Mouse (Mus musculus) kidney, postnatal 0 days (tissue): Measurements from ENCODE around the gene Zfyve19. TPM values are rescaled to one million over a fixed set of nuclear protein-coding genes. Genes with fewer than 3 reads are reported as not detected.

Experiments used
- ATAC-seq: fragments of 200-750 bp; cut with Nextera tagmentation; replicated peaks from 2 replicates; pipeline ENCODE4 v1.8.0; 2017; ENCODE audit warnings: low read depth, moderate number of reproducible peaks, moderate TSS enrichment, moderate library complexity; ENCODE audit not compliant: low FRiP score
- DNase-seq: peaks from one replicate; pipeline ENCODE4 v3.0.0-alpha.2; 2016; ENCODE audit warnings: low spot score
- H3K27ac ChIP-seq: fragments of 300-500 bp; sonication (generic); 2 replicates; pipeline ENCODE4 v1.5.1; 2014; ENCODE audit warnings: mild to moderate bottlenecking
- H3K27me3 ChIP-seq: fragments of 300-500 bp; sonication (generic); 2 replicates; pipeline ENCODE4 v1.6.1; 2014; ENCODE audit warnings: low read length, mixed read lengths; ENCODE audit not compliant: insufficient read depth
- H3K36me3 ChIP-seq: fragments of 300-500 bp; sonication (generic); 2 replicates; pipeline ENCODE4 v1.6.1; 2014; ENCODE audit warnings: low read length, mixed read lengths; ENCODE audit not compliant: insufficient read depth
- H3K4me1 ChIP-seq: fragments of 300-500 bp; sonication (generic); replicated peaks from 2 replicates; pipeline ENCODE4 v1.6.1; 2014; ENCODE audit warnings: antibody characterized with exemption, low read length, mixed read lengths; ENCODE audit not compliant: insufficient read depth
- H3K4me2 ChIP-seq: fragments of 300-500 bp; sonication (generic); 2 replicates; pipeline ENCODE4 v1.6.1; 2014; ENCODE audit warnings: mild to moderate bottlenecking, low read length, moderate library complexity, mixed read lengths
- H3K4me3 ChIP-seq: fragments of 300-500 bp; sonication (generic); replicated peaks from 2 replicates; pipeline ENCODE4 v1.5.1; 2014; ENCODE audit warnings: low read depth, low read length
- H3K9ac ChIP-seq: fragments of 300-500 bp; sonication (generic); 2 replicates; pipeline ENCODE4 v1.6.1; 2014; ENCODE audit warnings: low read depth, low read length
- H3K9me3 ChIP-seq: fragments of 300-500 bp; sonication (generic); replicated peaks from 2 replicates; pipeline ENCODE4 v1.6.1; 2016; ENCODE audit warnings: low read length, inconsistent platforms, mixed read lengths
- CTCF ChIP-seq: IDR thresholded peaks from 2 replicates; pipeline ENCODE4 v1.5.1; 2016; ENCODE audit warnings: antibody characterized with exemption, low read depth, mild to moderate bottlenecking, moderate library complexity
- WGBS: fragments of 180-500 bp; shearing (Covaris S2); extraction: QIAGEN DNeasy Blood & Tissue Kit; methylation state at CpG from one replicate; pipeline ENCODE4 v1.1.7; 2014; 5-methylcytosine and 5-hydroxymethylcytosine counted together
- polyA plus RNA-seq: library from polyadenylated mRNA; unstranded; fragments of >200 nt; fragmentation: Nextera tagmentation; extraction: Ambion mirVana; gene quantifications from 2 replicates; pipeline ENCODE4 v1.2.1, GENCODE M21; 2015

Gene Zfyve19
- polyA plus RNA-seq, 1 experiment from 2014 or later = 44.0 TPM

DNA sequence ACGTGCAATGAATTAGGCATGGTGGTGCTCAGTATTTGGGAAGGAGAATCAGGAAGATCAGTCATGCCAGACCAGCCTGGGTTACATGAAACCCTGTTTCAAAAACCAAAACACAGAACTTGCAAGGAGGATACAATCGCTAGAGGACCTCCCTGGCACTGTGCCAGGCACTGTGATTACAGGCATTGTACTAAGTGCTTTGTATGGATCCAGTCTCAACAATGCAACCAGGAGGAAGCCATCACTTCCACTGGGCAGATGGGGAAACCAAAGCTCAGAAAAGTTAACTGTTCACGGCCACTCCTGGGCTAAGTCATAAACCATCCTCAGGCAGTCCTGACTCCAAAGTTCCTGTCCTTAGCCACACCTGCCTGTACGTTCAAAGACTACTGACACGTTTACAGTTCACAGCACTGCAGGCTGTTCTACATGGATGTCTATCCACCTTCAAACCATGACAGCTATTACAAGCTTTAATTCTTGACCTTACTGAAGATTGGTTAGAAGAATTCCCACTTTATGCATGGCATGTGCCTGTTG lies 5.4 kb upstream of the Zfyve19 start:
- no peak overlapping the region for H3K27ac ChIP-seq
- DNase-seq (peak; percentile 69), ATAC-seq (no peak; the same call in 1 of the 2 replicates)

DNA sequence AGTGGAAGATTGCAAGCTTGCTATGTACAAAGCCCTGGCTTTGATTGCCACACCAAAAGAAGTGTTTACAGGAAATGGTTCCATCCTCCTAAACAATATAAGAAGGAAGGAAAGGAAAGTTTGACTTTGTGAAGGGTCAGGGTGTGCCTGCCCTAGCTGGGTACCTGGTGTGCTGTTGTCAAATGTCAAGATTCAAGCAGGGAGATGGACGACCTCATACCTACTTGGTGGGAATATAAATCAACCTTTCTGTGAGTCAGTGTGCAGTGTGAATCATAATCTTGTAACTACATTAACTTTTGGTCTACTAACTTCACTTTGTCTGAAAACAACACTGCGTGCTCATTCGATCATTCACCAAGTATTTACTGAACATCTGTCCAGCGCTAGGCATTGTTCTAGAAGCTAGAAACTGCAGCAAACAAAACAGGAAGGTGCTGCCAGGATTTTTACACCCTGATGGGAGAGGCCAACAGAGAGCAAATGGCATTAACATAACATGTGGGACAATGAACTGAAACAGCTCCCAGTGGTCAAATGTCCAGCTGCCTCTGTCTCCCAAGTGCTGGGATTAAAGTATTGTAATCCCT lies 4.5 kb upstream of the Zfyve19 start:
- Histone ChIP-seq H3K9ac (no peak overlapping the region), H3K27ac (peak overlapping the region; percentile 9; the same call in 1 of the 2 replicates), H3K9me3 (no peaks in the 10 kb centered on the region), H3K36me3 (no peaks in the 10 kb centered on the region), H3K27me3 (no peaks in the 10 kb centered on the region), H3K4me3 (no peak overlapping the region), H3K4me1 (no peaks in the 10 kb centered on the region; the same call in 1 of the 2 replicates), H3K4me2 (no peak overlapping the region)
- TF ChIP-seq CTCF = no peak
- 39% methylated on average over 4 of the region's 4 CpGs for WGBS
- DNase-seq (peak; percentile 8), ATAC-seq (no peak)

More for the DNA sequence above, 5.4 kb upstream of the Zfyve19 start:
- Histone ChIP-seq H3K36me3 (no peaks in the 10 kb centered on the region), H3K9ac (no peak overlapping the region), H3K9me3 (no peaks in the 10 kb centered on the region), H3K4me1 (no peaks in the 10 kb centered on the region; the same call in 1 of the 2 replicates), H3K4me3 (no peak overlapping the region), H3K27me3 (no peaks in the 10 kb centered on the region), H3K4me2 (no peak overlapping the region)
- 15% methylated on average over 5 of the region's 5 CpGs for WGBS
- TF ChIP-seq CTCF = no peak

DNA sequence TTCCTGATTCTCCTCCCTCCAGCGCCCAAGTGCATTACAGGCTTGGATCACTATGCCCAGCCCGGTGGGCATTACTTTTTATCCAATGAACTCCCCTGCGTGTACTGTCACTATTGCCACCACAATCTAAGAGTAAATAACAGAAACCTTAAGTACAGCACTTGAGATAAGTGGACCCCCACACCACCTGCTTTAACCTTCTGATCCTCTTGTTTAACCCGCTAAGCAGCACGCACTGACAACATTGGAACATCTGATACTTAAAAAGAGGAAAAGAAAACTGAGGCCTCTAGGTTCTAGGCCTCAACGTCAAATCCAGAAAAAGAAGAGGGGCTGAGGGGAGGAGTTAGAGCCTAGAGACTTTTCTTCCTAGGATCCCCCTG lies 465 bp upstream of the Zfyve19 start:
- DNase-seq (no peak), ATAC-seq (no peak; the same call in 1 of the 2 replicates)
- peak overlapping the region; percentile 89 for H3K27ac ChIP-seq
- H3K9me3 ChIP-seq = no peaks in the 10 kb centered on the region
- peak overlapping the region; percentile 66 for H3K4me2 ChIP-seq
- peak overlapping the region; percentile 78 for H3K4me3 ChIP-seq
- no peaks in the 10 kb centered on the region for H3K27me3 ChIP-seq
- H3K4me1 ChIP-seq = peaks cover 6% of the 10 kb centered on the region; the same call in 1 of the 2 replicates
- no peak for TF ChIP-seq CTCF
- peaks cover 23% of the 10 kb centered on the region; the same call in 1 of the 2 replicates for H3K36me3 ChIP-seq
- peak overlapping the region; percentile 71 for H3K9ac ChIP-seq
- 13% methylated on average over 6 of the region's 6 CpGs for WGBS

DNA sequence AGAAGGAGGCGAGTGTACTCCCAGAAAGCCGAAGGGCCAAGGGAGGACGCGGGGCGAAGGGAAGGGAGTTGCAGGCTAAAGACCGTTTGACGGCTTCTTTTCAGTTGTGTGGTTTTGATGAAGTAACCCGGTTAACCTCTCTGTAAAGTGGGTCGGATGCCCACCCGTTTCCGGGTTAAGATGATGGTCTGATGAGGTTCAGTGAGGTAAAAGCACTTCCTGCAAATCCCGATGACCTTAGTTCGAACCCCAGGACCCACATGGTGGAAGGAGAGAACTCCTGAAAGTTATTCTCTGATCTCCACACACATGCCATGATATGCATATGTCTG lies 725 bp downstream of the Zfyve19 start:
- 2% methylated on average over 13 of the region's 13 CpGs for WGBS
- peak overlapping the region; percentile 89 for H3K27ac ChIP-seq
- no peaks in the 10 kb centered on the region for H3K9me3 ChIP-seq
- no peaks in the 10 kb centered on the region for H3K27me3 ChIP-seq
- peaks cover 6% of the 10 kb centered on the region; the same call in 1 of the 2 replicates for H3K4me1 ChIP-seq
- ATAC-seq (no peak), DNase-seq (no peak)
- peak overlapping the region; percentile 70 for H3K4me2 ChIP-seq
- H3K9ac ChIP-seq = peak overlapping the region; percentile 67
- no peak for TF ChIP-seq CTCF
- peak overlapping the region; percentile 78 for H3K4me3 ChIP-seq
- H3K36me3 ChIP-seq = peaks cover 32% of the 10 kb centered on the region; the same call in 1 of the 2 replicates

DNA sequence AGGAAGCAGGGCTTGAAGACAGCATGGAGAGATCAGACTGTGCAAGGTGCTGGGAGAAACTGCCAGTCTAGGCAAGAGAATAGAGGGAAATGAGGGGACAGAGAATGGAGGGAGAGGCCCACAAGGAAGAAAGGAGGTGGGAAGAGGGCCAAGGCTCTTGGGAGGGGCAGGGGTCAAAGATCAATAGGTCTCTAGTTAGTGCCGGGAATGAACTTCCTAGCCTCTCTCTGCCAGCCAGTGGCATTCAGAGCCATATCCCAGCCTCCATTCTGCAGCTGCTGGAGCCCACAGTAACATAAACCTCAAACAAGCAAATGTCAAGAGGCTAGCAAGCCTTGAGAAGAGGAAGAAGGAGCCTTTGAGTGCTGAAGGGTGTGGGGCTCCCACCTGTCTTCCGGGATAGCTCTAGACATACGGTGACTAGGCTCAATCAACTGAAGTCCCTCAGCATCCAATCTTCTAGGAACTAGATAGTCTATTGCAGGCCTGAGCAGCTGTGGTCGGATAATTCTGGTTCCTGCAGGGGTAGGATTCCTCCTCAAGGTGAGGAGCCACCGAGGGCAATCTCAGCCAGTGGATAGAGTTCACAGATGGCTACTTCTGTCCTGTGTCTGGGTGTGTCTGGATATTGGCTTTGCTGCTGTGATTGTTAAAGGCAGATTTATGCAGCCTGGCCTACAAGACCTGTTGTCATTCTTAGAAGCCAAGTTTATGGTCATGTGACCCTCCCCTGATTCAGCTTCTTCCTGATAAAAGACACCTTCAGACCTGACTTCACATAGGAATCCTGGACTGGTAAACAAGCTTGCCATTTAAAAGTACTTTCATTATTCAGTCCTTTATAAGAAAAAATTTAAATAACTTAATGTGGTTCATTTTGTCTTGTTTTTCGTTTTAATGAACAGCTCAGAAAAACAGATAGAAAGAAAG lies 21.6 kb downstream of the Zfyve19 start, which contains the start of gene Ppp1r14d:
Gene Ppp1r14d (minus strand): TSS at position 132 of the 930 bp plus-strand sequence.
- H3K27ac ChIP-seq = no peak within 1 kb of the TSS
- H3K9ac ChIP-seq = no peak within 1 kb of the TSS
- no peak within 1 kb of the TSS for H3K4me2 ChIP-seq
- WGBS = 54% methylated on average over 6 of the region's 6 CpGs
- H3K4me3 ChIP-seq = no peak within 1 kb of the TSS
- H3K9me3 ChIP-seq = no peaks in the 10 kb centered on the region
- DNase-seq = no peak
- no peak for TF ChIP-seq CTCF
- no peak for ATAC-seq
- H3K36me3 ChIP-seq = no peaks in the 10 kb centered on the region
- H3K4me1 ChIP-seq = no peaks in the 10 kb centered on the region
- H3K27me3 ChIP-seq = no peaks in the 10 kb centered on the region

DNA sequence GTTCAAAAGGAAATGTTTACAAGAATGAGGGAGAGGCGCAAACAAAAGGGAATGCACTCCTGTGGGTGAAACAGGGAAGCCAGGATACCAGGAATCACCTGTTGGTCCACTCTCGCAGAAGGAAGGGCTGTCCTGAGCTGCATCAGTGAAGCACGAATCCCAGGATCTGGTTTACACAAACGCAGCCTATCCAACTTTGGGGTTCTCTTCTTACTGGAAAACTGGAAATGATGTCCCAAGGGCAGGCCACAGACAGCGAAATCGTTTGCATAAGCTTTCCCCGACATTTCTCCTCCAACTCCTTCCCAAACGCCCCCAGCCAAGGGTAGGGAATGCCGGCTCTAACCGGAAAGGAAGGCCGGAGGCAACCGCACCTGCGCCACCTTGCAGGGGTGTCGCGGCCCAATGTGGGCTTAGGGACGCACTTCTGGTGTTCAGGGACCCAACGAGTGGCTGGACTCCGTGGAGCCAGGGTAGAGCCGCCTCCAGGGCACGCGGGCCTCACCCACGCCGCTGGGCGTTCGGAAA lies 28.3 kb downstream of the Zfyve19 start:
- ATAC-seq (peak; percentile 51), DNase-seq (no peak)
- Histone ChIP-seq H3K4me1 (peaks cover 6% of the 10 kb centered on the region; the same call in 1 of the 2 replicates), H3K4me2 (peak overlapping the region; percentile 83), H3K9ac (peak overlapping the region; percentile 74), H3K36me3 (no peaks in the 10 kb centered on the region), H3K4me3 (peak overlapping the region; percentile 57), H3K27ac (peak overlapping the region; percentile 87), H3K9me3 (no peaks in the 10 kb centered on the region), H3K27me3 (peaks cover 18% of the 10 kb centered on the region)
- 8% methylated on average over 25 of the region's 25 CpGs for WGBS
- no peak for TF ChIP-seq CTCF
